Mouse (Mus musculus) bone marrow, adult 2 months (tissue): ENCODE measurements around the gene Enoph1.

ENCODE experiments used
- CTCF ChIP-seq: fragments of 200-500 bp; IDR thresholded peaks from 2 replicates; pipeline ENCODE4 v1.5.1; 2011; ENCODE audit warnings: low read length, control low read depth; ENCODE audit not compliant: control insufficient read depth, insufficient read depth
- POLR2A ChIP-seq: fragments of 200-500 bp; IDR thresholded peaks from 2 replicates; pipeline ENCODE4 v1.6.1; 2011; ENCODE audit warnings: low read depth, mild to moderate bottlenecking, control low read depth, low read length, borderline replicate concordance; ENCODE audit not compliant: control insufficient read depth

DNA sequence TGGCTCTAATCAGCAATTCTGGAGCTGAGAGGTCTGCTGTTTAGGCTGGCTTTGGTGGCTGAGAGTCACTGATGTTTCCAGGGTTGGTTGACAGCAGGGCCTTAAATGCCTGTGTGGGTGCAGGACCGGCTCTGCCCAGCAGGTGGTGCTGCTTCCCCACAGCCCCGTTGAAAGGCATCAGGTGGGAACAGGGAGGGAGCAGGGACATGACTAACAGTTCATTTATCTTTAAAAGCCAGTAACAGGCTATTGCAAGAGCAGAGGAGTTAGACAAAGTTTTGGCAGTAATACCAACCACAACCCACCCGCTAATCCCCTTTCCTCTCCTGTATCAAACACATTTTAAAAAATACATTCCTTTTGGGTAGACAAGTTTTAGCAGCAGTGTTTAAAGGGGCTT lies 30.5 kb downstream of the Enoph1 start:
- TF ChIP-seq CTCF = peak; percentile 99
- TF ChIP-seq POLR2A = no peak
